Mouse (Mus musculus): Measurements from ENCODE around the gene Zfp747.

DNA sequence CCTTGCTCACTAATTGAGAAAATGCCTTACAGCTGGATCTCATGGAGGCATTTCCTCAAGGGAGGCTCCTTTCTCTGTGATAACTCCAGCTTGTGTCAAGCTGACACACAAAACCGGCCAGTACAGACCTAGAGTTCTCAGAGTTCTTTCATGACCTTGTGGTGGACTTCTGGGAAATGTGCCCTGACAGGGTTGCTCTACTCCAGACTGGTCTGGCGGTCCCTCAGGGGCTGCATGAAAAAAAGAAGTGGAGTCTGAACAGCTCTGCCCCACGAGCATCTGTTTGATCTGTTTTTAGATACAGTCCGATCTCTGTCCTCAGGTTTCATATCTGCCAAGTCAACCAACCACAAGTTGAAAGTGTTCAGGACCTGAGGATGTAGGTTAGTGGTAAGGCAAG, 38.2 kb downstream of the Zfp747 start:
- TF ChIP-seq CTCF (IDR thresholded peaks at IDR 0.05; ENCODE audit: low read depth) (no peak), EP300 (IDR thresholded peaks at IDR 0.05; ENCODE audit: low read depth) (no peak)

All from liver, postnatal 0 days (tissue).